Mouse (Mus musculus) megakaryocyte, embryonic 14.5 days (primary cell): ENCODE data around the gene Btn1a1. TPM values are rescaled to one million over a fixed set of nuclear protein-coding genes. Genes with fewer than 3 reads are reported as not detected.

Experiments
- H3K27me3 ChIP-seq: replicated peaks from 2 replicates; pipeline ENCODE3; 2012; ENCODE audit warnings: inconsistent platforms
- H3K36me3 ChIP-seq: replicated peaks from 2 replicates; pipeline ENCODE3; 2012; ENCODE audit warnings: low read length, inconsistent platforms, mixed read lengths
- H3K4me1 ChIP-seq: 2 replicates; pipeline ENCODE4 v1.6.1; 2012; ENCODE audit warnings: inconsistent platforms
- H3K4me3 ChIP-seq: replicated peaks from 2 replicates; pipeline ENCODE3; 2012; ENCODE audit warnings: moderate library complexity, mild to moderate bottlenecking, inconsistent platforms
- H3K9me3 ChIP-seq: 2 replicates; pipeline ENCODE4 v1.6.1; 2012; ENCODE audit warnings: inconsistent platforms
- FLI1 ChIP-seq: IDR thresholded peaks from 2 replicates; pipeline ENCODE4 v1.6.1; 2012; ENCODE audit warnings: low read length, inconsistent platforms, mixed read lengths
- GATA1 ChIP-seq: IDR thresholded peaks from 3 replicates; pipeline ENCODE4 v1.6.1; 2012; ENCODE audit warnings: mixed read lengths, low read length, inconsistent platforms, borderline replicate concordance
- polyA plus RNA-seq: library from polyadenylated mRNA; stranded (reverse); fragments of >175 nt; gene quantifications from 2 replicates; pipeline ENCODE4 v1.2.3, GENCODE M21; 2012; ENCODE audit warnings: low replicate concordance; ENCODE audit not compliant: insufficient read depth

Btn1a1 gene
- not detected in 2 replicates for polyA plus RNA-seq

DNA sequence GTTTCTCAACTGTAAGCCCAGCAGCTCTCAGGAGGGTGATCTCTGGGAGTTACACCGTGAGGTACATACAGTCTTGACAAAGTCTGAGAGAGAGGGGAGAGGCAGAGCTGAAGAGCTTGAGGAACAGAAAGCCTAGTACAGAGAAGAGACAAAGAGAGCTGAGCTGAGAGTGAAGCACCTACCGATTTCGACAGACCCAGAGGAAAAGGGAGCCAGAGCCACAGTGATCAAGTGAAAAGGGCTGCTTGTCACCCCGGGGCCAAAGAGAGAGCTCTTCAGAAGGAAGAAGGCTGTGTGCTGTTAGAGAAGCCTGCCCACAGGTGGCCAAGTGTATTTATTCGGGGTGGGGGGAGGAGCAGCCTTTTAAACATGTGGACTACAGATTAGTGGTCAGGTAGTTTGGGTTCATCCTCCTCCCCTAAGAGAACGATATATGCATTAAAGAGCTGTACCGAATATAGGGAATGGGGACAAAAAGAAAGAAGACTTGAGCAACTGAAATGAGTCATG is at the start of gene Btn1a1:
TSS of gene Btn1a1 (minus strand) at position 302 of the 510 bp plus-strand sequence.
- Histone ChIP-seq H3K27me3 (peaks cover 14% of the 10 kb centered on the region), H3K9me3 (no peaks in the 10 kb centered on the region), H3K36me3 (no peaks in the 10 kb centered on the region), H3K4me3 (peak within 1 kb of the TSS; percentile 93), H3K4me1 (peaks cover 45% of the 10 kb centered on the region)
- TF ChIP-seq GATA1 (no peak), FLI1 (no peak)

DNA sequence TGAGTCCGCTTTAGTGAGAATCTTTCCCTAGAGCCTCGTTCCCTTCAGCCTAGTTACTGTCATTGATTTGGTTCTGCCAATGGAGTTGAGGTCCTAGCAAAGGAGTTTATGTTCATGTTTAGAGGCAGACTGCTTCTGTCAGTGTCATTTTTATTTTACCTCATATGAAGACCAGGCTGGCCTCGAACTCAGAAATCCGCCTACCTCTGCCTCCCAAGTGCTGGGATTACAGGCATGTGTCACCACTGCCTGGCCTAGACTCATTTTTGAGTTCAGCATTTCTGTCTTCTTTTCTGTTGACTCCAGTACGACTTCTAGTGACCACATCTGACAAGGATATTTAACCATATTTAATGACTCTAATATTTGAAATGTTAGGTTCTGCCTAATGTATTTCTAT is 49.6 kb upstream of the Btn1a1 start:
- H3K27me3 ChIP-seq: peaks cover 2% of the 10 kb centered on the region
- no peak for TF ChIP-seq FLI1
- H3K4me1 ChIP-seq: peaks cover 24% of the 10 kb centered on the region
- no peaks in the 10 kb centered on the region for H3K9me3 ChIP-seq
- no peak overlapping the region for H3K4me3 ChIP-seq
- no peaks in the 10 kb centered on the region for H3K36me3 ChIP-seq

DNA sequence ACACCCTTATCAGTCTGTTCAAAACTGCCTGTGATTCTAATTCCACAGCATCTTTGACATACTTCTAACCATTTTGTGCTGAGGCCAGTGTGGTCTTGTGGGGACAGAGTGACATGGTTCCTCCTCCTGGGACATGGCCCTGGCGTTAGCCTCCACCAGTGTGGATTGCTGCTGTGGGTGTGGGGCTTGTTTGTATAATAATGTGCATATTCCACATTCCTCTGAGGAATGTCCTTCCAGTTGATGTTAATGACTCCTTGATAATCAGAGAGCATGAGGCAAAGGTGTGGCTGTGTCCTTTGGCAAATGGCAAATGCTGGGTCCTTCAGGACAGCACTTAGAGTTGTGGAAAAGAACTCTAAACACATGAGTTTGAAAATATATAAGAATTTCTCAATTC is 47.8 kb upstream of the Btn1a1 start:
- Histone ChIP-seq H3K4me3 (no peak overlapping the region), H3K4me1 (peaks cover 19% of the 10 kb centered on the region), H3K36me3 (no peaks in the 10 kb centered on the region), H3K9me3 (no peaks in the 10 kb centered on the region), H3K27me3 (peaks cover 2% of the 10 kb centered on the region)
- TF ChIP-seq FLI1 (no peak), GATA1 (no peak)

DNA sequence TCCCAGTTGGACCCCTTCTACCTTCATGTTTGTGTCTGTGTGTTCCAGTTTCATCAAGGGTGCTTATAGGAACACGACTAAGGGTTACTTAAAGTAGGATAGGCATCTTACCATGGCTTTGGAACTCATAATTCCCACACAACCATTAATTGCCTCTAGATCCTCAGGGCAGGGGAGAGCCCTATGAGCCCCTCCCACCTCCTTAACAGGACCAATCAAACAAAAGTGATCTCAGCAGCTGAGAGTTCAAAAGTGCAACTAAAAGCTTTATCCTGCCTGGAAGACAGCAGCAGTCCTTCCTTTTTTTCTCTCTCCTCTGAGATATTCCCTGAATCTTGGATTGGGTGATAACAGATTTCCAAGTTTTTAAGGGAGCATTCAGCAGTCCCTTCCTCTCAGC is 44.4 kb upstream of the Btn1a1 start:
- H3K4me1 ChIP-seq: peaks cover 34% of the 10 kb centered on the region
- H3K9me3 ChIP-seq: no peaks in the 10 kb centered on the region
- H3K4me3 ChIP-seq: no peak overlapping the region
- TF ChIP-seq GATA1: no peak
- TF ChIP-seq FLI1: no peak
- H3K27me3 ChIP-seq: peaks cover 2% of the 10 kb centered on the region
- H3K36me3 ChIP-seq: no peaks in the 10 kb centered on the region

DNA sequence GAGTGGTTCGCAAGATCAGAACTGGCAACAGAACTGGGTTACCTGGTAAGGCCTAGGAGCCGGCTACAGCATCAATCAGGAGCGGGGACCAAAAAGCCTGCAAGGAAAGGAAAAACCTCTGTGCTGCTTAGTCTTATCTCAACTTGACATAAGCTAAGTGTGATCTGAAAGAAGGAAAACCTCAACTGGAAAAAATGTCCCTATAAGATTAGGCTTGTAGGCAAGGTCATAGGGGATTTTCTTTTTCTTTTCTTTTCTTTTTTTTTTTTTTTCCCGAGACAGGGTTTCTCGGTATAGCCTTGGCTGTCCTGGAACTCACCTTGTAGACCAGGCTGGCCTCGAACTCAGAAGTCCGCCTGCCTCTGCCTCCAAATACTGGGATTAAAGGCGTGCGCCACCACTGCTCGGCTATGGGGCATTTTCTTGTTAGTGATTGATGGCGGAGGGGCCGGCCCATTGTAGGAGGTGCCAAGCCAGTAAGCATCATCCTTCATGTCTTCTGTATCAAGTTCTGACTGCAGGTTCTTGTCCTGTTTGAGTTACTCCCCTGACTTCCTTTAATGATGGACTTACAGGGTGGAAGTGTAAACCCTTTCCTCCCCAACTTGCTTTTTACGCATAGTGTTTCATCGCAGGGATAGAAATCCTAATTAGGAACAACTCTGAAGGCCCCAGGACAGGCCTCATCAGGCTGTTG is 41.3 kb upstream of the Btn1a1 start:
- H3K9me3 ChIP-seq: no peaks in the 10 kb centered on the region
- no peak for TF ChIP-seq GATA1
- no peak for TF ChIP-seq FLI1
- H3K4me1 ChIP-seq: peaks cover 56% of the 10 kb centered on the region
- peak overlapping the region; percentile 89 for H3K4me3 ChIP-seq
- H3K27me3 ChIP-seq: peaks cover 2% of the 10 kb centered on the region
- H3K36me3 ChIP-seq: no peaks in the 10 kb centered on the region

DNA sequence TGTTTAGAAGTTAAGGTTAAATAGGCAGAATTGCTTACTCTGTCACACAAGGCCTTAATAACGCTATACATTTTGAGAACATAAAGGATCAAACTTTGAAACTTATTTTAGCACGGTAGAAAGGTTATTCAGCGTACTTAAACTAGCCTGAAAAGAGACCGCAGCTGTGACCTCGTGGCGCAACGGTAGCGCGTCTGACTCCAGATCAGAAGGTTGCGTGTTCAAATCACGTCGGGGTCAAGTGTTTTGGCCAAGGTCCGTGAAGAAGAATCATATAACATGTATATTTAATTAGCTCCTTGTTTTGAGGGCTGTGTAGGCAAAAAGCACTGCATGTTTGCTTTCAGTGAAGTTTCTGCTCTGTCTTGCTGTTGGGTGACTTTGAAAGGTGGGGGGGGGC is 40.6 kb upstream of the Btn1a1 start:
- H3K4me3 ChIP-seq: peak overlapping the region; percentile 89
- H3K9me3 ChIP-seq: no peaks in the 10 kb centered on the region
- peaks cover 2% of the 10 kb centered on the region for H3K27me3 ChIP-seq
- no peaks in the 10 kb centered on the region for H3K36me3 ChIP-seq
- peaks cover 62% of the 10 kb centered on the region for H3K4me1 ChIP-seq
- no peak for TF ChIP-seq FLI1
- TF ChIP-seq GATA1: no peak

DNA sequence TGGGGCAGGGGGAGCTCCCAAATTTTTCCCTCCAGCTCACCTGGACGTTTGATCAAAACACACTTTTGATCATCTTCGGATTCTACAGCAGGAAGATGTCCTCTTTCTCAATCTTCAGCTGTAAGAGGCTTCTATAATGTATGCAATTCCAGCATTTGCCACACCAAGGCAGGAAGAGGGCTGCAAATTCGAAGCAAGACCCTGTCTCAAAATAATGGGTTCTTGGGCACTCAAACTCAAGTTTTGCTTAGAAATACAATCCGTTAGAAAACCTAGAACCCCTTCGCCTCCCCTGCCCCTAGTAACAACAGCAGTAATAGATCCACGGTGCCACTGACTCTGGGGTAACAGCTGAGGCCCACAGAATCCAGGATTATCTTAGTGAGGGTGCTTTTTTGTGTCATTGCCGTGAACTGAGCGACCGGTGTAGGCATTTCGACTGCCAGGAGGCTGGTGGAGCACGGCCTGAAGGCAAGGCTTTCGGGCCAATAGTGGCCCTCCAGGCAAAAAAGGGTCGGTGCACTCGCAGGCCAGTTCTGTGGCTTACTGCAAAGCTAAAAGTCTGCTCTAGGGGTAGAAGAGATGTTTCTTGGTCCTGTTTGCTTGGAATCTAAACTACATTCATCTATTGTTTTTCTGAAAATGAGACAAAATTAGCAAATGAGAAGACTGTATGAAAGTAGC is 40.1 kb upstream of the Btn1a1 start:
- peak overlapping the region; percentile 89 for H3K4me3 ChIP-seq

DNA sequence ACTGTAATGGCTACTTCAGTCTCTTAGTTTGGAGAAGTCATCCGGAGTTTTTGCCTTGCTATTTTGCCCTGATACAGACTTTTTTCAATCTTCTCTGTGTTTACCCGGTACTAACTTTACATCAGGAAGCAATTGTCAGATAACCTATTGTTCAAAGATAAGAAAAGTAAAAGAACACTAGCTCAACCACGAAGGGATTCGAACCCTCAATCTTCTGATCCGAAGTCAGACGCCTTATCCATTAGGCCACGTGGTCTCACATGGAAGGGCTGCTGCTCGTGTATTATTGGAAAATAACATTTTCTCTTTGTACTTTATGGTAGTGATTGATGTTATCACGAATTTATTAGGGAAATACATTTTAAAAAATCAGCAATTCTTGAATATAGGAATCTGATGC is 38.1 kb upstream of the Btn1a1 start:
- no peak for TF ChIP-seq FLI1
- TF ChIP-seq GATA1: no peak
- H3K4me3 ChIP-seq: peak overlapping the region; percentile 53

More for the DNA sequence above, 40.1 kb upstream of the Btn1a1 start:
- TF ChIP-seq GATA1: no peak
- TF ChIP-seq FLI1: no peak
- Histone ChIP-seq H3K4me1 (peaks cover 63% of the 10 kb centered on the region), H3K27me3 (peaks cover 2% of the 10 kb centered on the region), H3K9me3 (no peaks in the 10 kb centered on the region), H3K36me3 (no peaks in the 10 kb centered on the region)

DNA sequence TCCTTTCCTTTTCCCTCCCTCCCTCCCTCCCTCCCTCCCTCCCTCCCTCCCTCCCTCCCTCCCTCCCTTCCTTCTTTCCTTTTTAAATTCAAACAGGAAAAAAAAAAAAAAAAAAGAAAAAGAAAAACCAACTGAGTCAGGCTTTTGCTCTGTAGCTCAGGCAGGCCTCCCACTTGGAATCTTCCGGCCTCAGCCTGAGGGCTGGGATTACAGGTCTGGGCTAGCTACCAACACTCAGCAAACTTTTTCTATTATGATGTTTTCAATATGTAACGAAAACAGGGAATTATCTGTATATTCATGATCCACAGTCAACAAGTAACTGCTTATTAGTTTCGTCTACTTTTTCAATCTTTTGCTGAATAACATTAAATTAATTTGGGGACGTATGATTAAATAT is 37.2 kb upstream of the Btn1a1 start:
- peaks cover 74% of the 10 kb centered on the region for H3K4me1 ChIP-seq

More for the DNA sequence above, 38.1 kb upstream of the Btn1a1 start:
- Histone ChIP-seq H3K4me1 (peaks cover 65% of the 10 kb centered on the region), H3K36me3 (no peaks in the 10 kb centered on the region), H3K27me3 (no peaks in the 10 kb centered on the region), H3K9me3 (no peaks in the 10 kb centered on the region)

DNA sequence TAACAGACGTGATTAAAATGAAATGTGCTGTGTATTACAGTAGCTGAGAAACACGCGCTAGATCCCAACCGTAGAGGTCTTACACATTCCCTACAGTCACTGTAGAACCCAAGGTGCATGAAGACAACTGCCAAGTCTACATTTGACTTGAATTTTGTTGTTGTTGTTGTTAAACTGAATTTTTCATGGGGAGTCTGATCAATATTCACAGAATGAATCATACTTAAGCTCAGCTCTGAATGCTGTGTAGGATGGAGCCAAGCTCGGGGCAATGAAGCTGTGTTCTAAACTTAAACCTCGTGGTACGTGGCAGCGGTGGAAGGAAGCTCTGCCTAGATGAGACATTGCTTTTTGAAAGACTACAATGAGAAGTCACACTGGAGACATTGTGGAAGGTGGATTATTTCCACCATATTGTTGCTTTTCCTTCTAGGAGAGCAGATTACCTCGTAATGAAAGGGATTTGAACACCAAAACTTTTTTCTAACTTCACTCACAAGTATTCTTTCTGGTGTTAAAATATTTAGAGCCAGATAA is 36.4 kb upstream of the Btn1a1 start:
- no peaks in the 10 kb centered on the region for H3K36me3 ChIP-seq
- H3K4me1 ChIP-seq: peaks cover 76% of the 10 kb centered on the region
- no peaks in the 10 kb centered on the region for H3K27me3 ChIP-seq
- TF ChIP-seq FLI1: no peak
- TF ChIP-seq GATA1: no peak
- H3K4me3 ChIP-seq: peak overlapping the region; percentile 71
- H3K9me3 ChIP-seq: no peaks in the 10 kb centered on the region

More for the DNA sequence above, 37.2 kb upstream of the Btn1a1 start:
- no peaks in the 10 kb centered on the region for H3K36me3 ChIP-seq
- no peaks in the 10 kb centered on the region for H3K27me3 ChIP-seq
- H3K9me3 ChIP-seq: no peaks in the 10 kb centered on the region
- TF ChIP-seq FLI1 (no peak), GATA1 (no peak)
- no peak overlapping the region for H3K4me3 ChIP-seq
